Comparison of ENCODE assay signal across 10 mouse cellular contexts in genomic region chr8:115009897-115010768, GRCm38 (mm10).
DNase-seq lines count a peak whose midpoint lies in the region; ATAC-seq and TF ChIP-seq lines count a peak whose summit lies in the region.
"Had no signal": no experiment of that assay in that cellular context is flagged by ENCODE, and none has a peak within 500 bp of the region (broad histone marks: within the 10 kb centered on the region; RNA-seq: fewer than 3 reads in every experiment).

No protein-coding gene starts in this region.

- H3K9ac ChIP-seq in forebrain, embryonic 11.5 days (ENCODE audit: low read length): no peak overlapping the region
- H3K9ac ChIP-seq in forebrain, embryonic 15.5 days (replicated peaks): no peak overlapping the region
- H3K9ac ChIP-seq in lung, embryonic 14.5 days: no peak overlapping the region
- H3K9ac ChIP-seq in embryonic facial prominence, embryonic 13.5 days: no peak overlapping the region
- no peak overlapping the region; the same call in 1 of the 2 replicates for H3K9ac ChIP-seq in neural tube, embryonic 11.5 days (ENCODE audit: low read length)
- H3K9ac ChIP-seq: liver, postnatal 0 days had no signal

- H3K4me3 ChIP-seq in forebrain, embryonic 11.5 days (ENCODE audit: low read depth, low read length): no peak overlapping the region
- no peak overlapping the region for H3K4me3 ChIP-seq in forebrain, embryonic 15.5 days
- no peak overlapping the region for H3K4me3 ChIP-seq in lung, embryonic 14.5 days (ENCODE audit: low read depth, low read length)
- no peak overlapping the region for H3K4me3 ChIP-seq in embryonic facial prominence, embryonic 13.5 days
- no peak overlapping the region for H3K4me3 ChIP-seq in neural tube, embryonic 11.5 days (ENCODE audit: low read depth, low read length)

- no peak for ATAC-seq in forebrain, embryonic 11.5 days (replicated peaks; ENCODE audit: low FRiP score)
- ATAC-seq in forebrain, embryonic 15.5 days (replicated peaks): no peak
- ATAC-seq in lung, embryonic 14.5 days (ENCODE audit: insufficient read depth): peak; percentile 47
- ATAC-seq in embryonic facial prominence, embryonic 13.5 days (ENCODE audit: insufficient number of reproducible peaks, insufficient read depth, low FRiP score, low TSS enrichment, low read depth): no peak
- no peak for ATAC-seq in neural tube, embryonic 11.5 days (ENCODE audit: insufficient read depth, low FRiP score, low TSS enrichment)
- ATAC-seq: liver, postnatal 0 days had no signal

- H3K27ac ChIP-seq in forebrain, embryonic 11.5 days (ENCODE audit: low read depth, low read length): no peak overlapping the region
- no peak overlapping the region for H3K27ac ChIP-seq in forebrain, embryonic 15.5 days (replicated peaks)
- H3K27ac ChIP-seq in lung, embryonic 14.5 days (ENCODE audit: low read depth): peak overlapping the region; percentile 88
- peak overlapping the region; percentile 70 for H3K27ac ChIP-seq in embryonic facial prominence, embryonic 13.5 days
- H3K27ac ChIP-seq in neural tube, embryonic 11.5 days (ENCODE audit: low read depth, low read length): no peak overlapping the region

- 0 out of 2 replicates have a peak overlapping the region, but pooled peaks have one; percentile 8 for H3K4me2 ChIP-seq in forebrain, embryonic 11.5 days (ENCODE audit: low read depth, low read length, severe bottlenecking)
- no peak overlapping the region for H3K4me2 ChIP-seq in forebrain, embryonic 15.5 days (replicated peaks)
- H3K4me2 ChIP-seq in lung, embryonic 14.5 days: peak overlapping the region; percentile 35
- H3K4me2 ChIP-seq in embryonic facial prominence, embryonic 13.5 days: peak overlapping the region; percentile 23; the same call in 1 of the 2 replicates
- H3K4me2 ChIP-seq in neural tube, embryonic 11.5 days (ENCODE audit: low read depth): peak overlapping the region; percentile 14

- H3K9me3 ChIP-seq in forebrain, embryonic 11.5 days (ENCODE audit: control insufficient read depth, low read length): no peaks in the 10 kb centered on the region
- H3K9me3 ChIP-seq in forebrain, embryonic 15.5 days: no peaks in the 10 kb centered on the region
- H3K9me3 ChIP-seq in lung, embryonic 14.5 days (ENCODE audit: low read depth, low read length): no peaks in the 10 kb centered on the region
- H3K9me3 ChIP-seq in embryonic facial prominence, embryonic 13.5 days: no peaks in the 10 kb centered on the region
- H3K9me3 ChIP-seq in neural tube, embryonic 11.5 days (ENCODE audit: control insufficient read depth, low read length): no peaks in the 10 kb centered on the region

- DNase-seq in forebrain, embryonic 11.5 days (ENCODE audit: low spot score): no peak
- peak; percentile 82 for DNase-seq in lung, embryonic 14.5 days
- no peak for DNase-seq in lung, adult 18-20 months
- DNase-seq in neural tube, embryonic 11.5 days (ENCODE audit: low spot score): no peak
- no peak for DNase-seq in cerebellum, adult 9-10 months
- no peak for DNase-seq in testis, postnatal 14 days (ENCODE audit: low spot score)
- DNase-seq: layer of hippocampus, adult 9-11 months; liver, postnatal 0 days had no signal

- WGBS in forebrain, embryonic 11.5 days: 16% methylated on average over 9 of the region's 9 CpGs
- 20% methylated on average over 9 of the region's 9 CpGs for WGBS in forebrain, embryonic 15.5 days
- WGBS in lung, embryonic 14.5 days: 21% methylated on average over 9 of the region's 9 CpGs
- 15% methylated on average over 9 of the region's 9 CpGs for WGBS in embryonic facial prominence, embryonic 13.5 days
- 27% methylated on average over 9 of the region's 9 CpGs for WGBS in neural tube, embryonic 11.5 days

- H3K4me1 ChIP-seq in forebrain, embryonic 11.5 days (replicated peaks; ENCODE audit: control insufficient read depth, insufficient read depth, low read length): peaks cover 10% of the 10 kb centered on the region; the same call in 1 of the 2 replicates
- peaks cover 21% of the 10 kb centered on the region for H3K4me1 ChIP-seq in forebrain, embryonic 15.5 days
- H3K4me1 ChIP-seq in lung, embryonic 14.5 days (ENCODE audit: insufficient read depth): peaks cover 31% of the 10 kb centered on the region
- peaks cover 39% of the 10 kb centered on the region for H3K4me1 ChIP-seq in embryonic facial prominence, embryonic 13.5 days
- H3K4me1 ChIP-seq in neural tube, embryonic 11.5 days (ENCODE audit: control insufficient read depth, insufficient read depth, low read length): peaks cover 12% of the 10 kb centered on the region

- TF ChIP-seq CTCF in lung, embryonic 14.5 days (IDR thresholded peaks at IDR 0.05; ENCODE audit: low read depth): no peak

- no peaks in the 10 kb centered on the region for H3K36me3 ChIP-seq in forebrain, embryonic 11.5 days (ENCODE audit: control insufficient read depth, insufficient read depth, low read length)
- no peaks in the 10 kb centered on the region for H3K36me3 ChIP-seq in forebrain, embryonic 15.5 days
- H3K36me3 ChIP-seq in lung, embryonic 14.5 days (ENCODE audit: insufficient read depth): no peaks in the 10 kb centered on the region
- no peaks in the 10 kb centered on the region for H3K36me3 ChIP-seq in embryonic facial prominence, embryonic 13.5 days
- H3K36me3 ChIP-seq in neural tube, embryonic 11.5 days (ENCODE audit: control insufficient read depth, insufficient read depth, low read length): no peaks in the 10 kb centered on the region

- no peaks in the 10 kb centered on the region for H3K27me3 ChIP-seq in forebrain, embryonic 11.5 days (ENCODE audit: control insufficient read depth, insufficient read depth, low read length)
- H3K27me3 ChIP-seq in forebrain, embryonic 15.5 days: peaks cover 28% of the 10 kb centered on the region; the same call in 1 of the 2 replicates
- H3K27me3 ChIP-seq in lung, embryonic 14.5 days (ENCODE audit: insufficient read depth, low read length): no peaks in the 10 kb centered on the region
- H3K27me3 ChIP-seq in embryonic facial prominence, embryonic 13.5 days: peaks cover 9% of the 10 kb centered on the region; the same call in 1 of the 2 replicates
- no peaks in the 10 kb centered on the region for H3K27me3 ChIP-seq in neural tube, embryonic 11.5 days (ENCODE audit: control insufficient read depth, insufficient read depth, low read length)

Comparison
In these comparisons a context has a peak if more than half of its experiments do, and no peak if none do; other contexts are left out.
1. H3K27ac ChIP-seq: peak in lung, embryonic 14.5 days (single experiment) and embryonic facial prominence, embryonic 13.5 days (single experiment); none in forebrain, embryonic 11.5 days (single experiment), forebrain, embryonic 15.5 days (single experiment) and neural tube, embryonic 11.5 days (single experiment).